Mouse (Mus musculus) 416B (cell line): Measurements from ENCODE around the gene Slit3.

ENCODE experiments used
- DNase-seq: peaks from one replicate; pipeline ENCODE4 v3.0.0; 2011; ENCODE audit warnings: low read depth

The Slit3 gene

DNA sequence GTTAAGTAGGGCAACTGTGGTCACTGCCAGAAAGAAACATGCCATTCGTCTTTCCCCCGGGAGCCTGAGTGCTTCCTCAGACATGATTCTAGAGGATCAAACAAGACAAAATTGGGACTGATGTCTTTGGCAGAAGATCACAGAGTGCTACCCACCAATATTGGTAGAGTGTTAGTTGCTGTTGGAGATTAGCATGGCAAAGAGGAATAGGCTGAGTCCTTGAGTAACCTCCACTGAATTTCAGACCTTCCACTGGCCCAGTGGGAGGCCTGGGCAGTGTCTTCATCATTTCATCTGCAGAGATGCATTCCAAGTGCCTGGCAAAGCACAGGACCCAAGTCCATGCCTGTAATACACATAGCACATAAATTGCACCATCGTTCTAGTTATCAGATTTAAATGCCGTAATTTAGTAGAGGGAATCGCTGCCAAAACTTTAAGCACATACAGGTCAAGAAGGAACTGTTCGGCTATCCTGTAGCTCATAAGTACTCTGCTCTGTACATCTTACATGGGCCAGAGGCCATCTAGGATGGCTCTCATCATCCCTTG, 77.6 kb downstream of the Slit3 start:
- DNase-seq, result no peak

DNA sequence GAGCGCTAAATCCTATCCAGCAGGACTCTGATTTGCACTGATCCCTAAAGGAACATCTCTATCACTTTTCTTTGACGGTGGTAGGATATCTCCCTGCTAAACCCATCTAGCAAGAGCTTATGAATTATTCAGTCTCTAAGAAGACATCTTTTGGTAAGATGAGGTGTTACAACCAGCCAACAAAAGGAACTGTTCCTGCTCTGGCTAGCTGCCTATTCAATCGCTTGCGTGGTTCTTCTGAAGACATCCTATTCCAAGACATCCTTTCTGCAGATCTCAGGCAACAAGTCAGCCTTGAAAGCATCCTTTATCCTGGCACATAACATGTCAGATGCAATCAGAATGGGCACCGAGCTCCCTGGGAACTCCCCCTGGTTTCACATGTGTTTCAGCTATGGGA, 81.3 kb downstream of the Slit3 start:
- DNase-seq, result no peak

DNA sequence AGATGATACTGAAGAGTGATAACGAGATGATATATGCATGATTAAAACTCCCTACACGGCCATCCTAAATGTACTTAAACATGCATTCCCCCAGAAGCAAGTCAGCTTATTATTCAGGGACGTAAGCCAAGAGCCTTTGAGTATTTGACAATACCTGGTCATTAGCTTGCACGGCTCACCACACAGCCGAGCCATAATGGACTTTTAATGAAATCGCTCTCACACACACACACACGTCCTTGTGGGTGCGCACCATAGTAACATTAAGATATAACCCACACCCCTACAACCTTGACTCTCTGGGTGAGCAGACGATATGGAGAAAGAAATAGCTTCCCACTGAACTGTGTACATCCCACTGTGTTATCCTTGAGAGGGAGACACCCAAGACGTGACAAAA, 82.6 kb downstream of the Slit3 start:
- no peak for DNase-seq

- no peak for DNase-seq
Observed at GRCm38 (mm10) chr11:35204084-35204483, 83.1 kb downstream of the Slit3 start.

DNA sequence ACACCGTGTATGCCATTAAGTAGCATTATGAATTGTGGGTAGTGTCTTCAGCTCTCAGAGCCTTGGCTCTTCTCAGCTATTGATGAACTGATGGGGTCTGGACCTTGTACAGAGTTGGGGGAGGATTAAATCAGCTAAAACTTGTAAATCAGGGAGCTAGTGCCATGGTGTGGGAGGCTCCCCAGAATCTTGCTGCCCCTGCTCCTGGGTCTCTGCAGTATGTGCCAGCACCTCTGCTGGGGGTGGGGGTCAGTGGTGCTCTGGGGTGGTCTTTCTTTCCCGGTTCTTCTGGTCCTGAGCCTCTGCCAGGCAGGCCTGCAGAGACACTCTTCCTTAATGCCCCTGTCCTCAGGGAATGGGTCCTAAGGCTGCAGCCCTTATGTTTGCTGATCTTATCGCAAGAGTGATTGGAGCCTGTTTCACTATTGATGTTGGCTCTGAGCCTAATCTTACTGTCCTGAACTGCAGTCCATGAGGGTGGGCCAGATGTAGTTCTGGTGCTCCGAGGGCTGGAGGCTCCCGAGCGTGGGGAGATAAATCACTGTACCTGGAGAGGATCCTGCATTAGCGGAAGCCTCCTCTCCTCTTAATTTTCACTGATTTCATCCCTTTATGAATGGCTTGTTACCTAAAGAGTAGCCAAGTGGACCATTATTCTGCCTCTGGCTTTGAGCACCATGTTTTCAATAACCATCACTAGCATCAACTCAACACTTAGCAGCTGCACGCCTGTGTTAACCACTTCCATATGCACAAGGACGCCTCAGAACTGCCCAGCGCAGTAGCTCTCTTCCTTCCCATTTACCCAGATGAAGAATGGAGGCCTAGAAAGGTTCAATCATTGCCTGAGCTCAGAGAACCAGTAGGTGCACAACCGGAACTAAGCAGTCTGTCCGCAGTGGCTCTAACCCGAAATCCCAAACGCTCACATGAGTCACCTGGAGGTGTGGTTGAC, 90.0 kb downstream of the Slit3 start:
- no peak for DNase-seq

DNA sequence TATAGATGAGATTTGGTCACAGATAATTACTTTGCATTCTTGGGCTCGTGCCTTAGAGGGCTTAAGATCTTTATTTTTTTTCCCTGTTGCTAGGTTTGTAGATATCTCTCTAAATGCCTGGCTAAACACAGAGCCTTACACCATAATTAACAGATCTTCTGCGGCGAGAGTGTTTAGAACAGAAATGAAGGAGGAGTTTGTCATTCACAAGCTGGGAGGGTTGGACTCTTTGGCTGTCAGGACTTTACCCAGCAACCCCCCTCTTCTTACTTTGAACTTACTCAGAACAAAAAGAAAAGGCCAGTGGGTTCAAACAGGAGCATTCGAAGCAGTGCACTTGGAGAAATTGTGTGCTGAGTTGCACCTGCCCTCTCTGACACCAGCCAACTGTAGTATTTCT, 103.0 kb downstream of the Slit3 start:
- no peak for DNase-seq

GRCm38 (mm10) chr11:35231361-35232090, 110.5 kb downstream of the Slit3 start:
- DNase-seq, result no peak

GRCm38 (mm10) chr11:35232321-35232720, 111.3 kb downstream of the Slit3 start:
- DNase-seq, result no peak

DNA sequence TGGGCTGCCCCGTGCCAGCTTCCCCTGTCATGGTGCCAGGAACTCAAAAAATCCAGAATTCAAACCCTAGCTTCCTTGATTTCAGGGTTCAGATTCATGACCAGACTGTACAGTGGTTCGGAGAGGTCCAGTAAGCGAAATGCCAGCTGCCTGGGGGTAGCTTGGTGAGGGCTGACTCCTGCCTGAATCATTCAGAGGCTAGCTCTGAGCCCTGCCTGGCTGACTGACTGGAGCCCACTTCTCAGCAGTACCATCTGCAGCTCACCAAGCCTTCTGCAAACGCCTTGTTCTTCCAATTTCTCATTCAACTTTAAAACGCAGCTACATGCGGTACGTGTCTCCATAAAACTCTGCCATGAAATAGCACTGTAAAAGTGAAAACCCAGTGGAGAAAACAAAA, 120.4 kb downstream of the Slit3 start:
- DNase-seq, result no peak

DNA sequence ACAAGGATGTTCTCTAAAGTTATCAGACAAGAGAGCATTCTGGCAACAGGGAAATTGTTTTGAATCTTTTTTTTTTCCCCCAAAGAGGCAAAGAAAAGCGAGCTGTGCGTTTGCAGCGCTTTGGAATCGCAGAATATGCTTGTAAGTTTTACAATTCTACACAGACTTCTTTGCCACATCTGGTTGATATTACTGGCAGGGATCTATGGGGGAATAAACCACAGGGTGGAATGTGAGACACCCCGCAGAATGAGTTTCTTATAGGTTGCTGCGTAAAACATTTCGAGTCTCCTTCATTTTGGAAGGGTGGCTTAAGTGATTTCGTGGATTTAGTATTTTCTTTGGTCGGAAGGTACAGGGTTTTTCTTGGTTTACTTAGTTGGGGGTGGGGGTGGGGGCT, 122.6 kb downstream of the Slit3 start:
- DNase-seq, result no peak

- DNase-seq, result no peak
Observed at GRCm38 (mm10) chr11:35244526-35244925, 123.5 kb downstream of the Slit3 start.

DNA sequence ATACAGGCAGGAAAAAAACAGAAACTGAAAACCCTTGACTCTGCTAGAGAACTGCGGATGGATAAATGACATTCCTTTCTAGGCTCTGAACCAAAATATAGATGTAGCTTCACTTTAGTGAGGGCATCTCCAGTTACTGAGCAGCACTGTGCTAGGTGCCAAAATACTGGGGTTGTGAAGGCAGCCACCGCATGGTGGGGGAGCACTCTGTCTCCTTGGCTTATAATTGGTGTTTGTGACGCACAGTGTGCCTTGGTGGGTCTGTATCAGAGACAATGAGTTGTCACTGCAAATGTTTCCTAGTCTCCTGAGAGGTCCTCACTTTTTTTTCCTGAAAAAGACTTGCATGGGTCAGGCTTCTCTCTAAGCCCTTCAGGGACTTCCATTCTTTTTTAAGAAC, 125.6 kb downstream of the Slit3 start:
- DNase-seq, result no peak

DNA sequence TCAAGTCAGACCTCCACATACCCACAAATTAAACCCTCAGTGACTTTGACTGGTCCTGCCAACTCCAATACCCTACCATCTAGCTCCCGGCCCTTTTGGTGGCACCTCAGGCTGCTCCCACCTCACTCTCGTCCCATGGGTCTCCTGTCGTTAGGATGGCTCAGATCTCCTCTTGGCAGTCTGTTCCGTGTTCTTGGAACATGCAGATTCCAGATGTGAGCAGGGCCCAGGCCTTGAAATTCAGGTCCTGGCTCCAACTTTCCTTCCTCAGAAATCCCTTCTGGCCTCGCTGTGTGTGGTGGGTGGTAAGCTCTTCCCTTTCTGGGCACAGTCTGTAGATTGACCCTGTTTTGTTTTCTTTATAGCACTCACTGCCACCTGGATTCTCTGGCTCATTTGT, 127.1 kb downstream of the Slit3 start:
- no peak for DNase-seq

DNA sequence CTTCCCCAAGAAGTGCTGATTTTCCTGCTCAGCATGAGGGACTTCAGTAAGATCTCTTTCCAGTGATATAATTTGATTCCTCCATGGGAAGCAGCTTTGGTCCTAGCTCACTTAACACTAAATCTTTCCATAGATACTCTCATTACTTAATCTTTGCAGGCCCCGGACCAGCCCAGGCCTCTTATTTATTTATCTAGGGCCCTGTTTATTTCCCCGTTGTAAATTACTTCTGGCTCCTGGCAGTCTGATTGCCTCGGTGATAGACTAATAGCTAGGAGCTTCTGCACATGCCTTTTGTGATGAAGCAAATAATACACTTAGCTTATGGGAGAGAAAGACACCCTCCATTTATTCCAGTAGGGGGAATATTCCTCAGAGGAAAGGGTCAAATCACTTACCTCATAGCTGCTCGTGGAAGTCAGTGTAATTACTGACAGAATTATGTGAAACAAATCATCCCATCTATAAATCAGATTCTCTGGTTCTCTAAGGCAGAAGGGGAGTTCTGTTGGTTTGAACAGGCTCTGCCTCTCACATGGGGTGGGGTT, 129.9 kb downstream of the Slit3 start:
- DNase-seq, result no peak

DNA sequence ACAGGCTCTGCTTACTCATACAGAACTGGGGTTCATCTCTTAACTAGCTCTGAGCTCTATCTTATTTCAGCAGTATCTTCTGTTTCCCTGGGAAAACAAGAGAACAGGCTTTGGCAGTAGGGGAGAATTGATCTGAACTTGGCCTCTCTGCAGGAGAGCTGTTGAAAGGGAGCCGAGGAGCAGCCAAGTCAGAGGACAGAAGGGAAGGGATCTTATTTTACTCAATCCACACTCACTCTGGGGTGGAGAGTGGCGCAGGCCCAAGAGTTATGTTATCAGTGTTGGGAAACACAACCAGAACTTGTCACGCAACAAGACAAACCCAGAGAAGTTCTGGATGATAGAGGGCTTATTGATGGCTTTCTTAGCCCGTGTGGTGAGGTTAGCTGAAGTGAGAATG, 130.9 kb downstream of the Slit3 start:
- DNase-seq, result no peak

DNA sequence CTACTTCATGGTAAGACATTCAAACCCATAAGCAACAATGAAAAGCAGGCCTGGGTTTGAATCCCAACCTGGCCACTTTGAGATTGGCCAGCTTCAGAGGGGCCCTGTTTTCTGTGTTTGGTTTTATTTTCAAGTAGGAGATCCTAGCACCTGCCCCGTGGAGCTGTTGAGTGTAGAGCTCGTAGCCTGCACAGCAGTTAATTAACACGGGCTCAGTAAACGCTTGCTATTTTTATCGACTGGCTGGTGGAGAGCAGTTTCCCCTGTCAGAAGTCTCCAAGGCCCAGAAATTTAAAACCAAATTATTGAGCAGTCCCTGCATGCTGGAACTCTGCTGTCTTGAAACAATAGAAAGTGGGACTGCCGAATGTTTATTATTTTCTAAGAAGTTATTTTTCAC, 136.3 kb downstream of the Slit3 start:
- DNase-seq, result no peak

DNA sequence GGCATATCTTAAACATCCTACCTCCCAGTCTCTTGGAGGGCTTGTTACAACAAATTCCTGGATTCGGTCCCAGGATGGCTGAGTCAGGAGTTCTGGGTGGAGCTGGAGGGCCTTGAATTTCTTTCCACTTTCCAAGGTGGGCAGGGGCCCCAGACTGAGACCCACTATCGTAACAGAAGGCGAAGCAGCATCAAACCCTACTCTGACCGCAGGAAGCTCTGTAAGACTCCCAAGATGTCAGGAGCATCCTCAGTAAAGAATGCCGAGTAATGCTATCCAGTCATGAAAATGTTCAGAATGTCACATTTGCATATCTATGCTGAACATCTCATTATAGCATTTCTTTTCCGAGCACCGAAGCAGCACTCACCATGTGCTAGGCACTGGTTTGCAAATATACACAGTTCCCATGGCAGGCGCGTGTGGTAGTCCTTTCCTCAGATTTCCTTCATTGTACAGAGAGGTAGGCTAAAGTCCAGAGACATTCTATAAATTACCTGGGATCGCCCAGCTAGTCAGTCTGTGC, 140.6 kb downstream of the Slit3 start:
- DNase-seq, result no peak

DNA sequence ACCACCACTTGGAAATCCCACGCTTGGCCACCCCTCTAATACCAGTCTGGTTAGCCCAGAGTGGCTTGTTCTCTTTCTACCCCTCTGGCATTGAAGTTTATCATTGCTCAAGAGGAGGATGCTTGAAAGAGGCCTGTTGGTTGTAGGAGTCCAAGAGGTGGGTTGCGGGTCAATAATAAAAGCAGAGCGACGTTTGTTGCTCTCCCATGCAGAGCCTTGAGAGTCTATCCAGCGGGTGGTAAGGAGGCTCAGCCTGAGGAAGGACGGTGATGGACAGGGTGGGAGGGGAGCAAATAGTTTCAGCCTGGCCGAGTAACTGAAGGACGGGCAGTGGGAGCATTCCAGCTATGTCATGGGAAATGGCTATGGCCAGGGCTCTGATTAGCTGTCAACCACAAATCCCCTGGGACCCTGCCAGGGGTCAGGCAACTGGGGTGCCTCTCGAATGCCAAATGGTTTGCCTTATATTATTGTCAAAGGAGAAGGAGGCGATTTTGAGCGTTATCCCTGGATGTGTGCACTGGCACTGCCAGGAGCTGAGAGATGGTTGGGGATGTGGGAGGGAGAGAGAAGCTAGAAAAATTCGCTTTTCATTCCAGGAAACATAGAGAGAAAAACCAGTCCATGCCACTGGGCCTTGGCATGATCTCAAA, 141.4 kb downstream of the Slit3 start:
- DNase-seq, result no peak

DNA sequence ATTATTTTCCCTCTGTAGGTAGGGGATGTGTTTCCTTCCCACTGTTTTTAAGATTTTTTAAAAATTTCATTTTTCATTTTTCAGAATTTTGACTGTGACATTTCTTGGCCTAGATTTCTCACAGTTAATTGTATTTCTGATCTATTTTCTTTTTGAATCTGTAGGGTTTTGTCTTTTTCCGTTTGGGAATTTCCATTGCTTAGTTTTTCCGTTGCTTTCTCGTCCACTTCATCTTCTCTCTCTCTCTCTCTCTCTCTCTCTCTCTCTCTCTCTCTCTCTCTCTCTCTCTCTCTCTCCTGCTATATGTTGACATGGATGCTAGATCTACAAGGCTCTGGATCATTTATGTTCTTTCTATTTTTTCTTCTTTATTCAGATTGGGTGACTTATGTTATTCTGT, 143.7 kb downstream of the Slit3 start:
- DNase-seq, result no peak

DNA sequence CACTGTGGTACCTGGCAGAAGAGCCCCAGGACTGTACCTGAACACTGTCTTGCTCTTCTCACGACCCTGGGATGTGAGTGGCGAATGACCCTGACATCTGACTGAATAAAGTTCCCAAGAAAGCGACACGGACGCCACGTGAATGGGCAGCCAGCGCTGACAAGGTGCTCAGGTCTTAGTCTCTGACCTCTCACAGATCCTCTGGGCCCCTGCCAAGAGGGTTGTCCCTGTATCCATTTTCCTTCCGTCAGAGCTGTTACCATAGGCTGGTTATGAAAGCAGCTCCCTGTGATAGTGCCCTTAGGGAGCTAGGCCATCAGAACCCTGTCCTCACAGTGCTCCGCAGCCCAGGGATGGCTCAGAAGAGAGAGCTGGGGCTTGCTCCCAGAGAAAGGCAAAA, 149.4 kb downstream of the Slit3 start:
- DNase-seq, result no peak

DNA sequence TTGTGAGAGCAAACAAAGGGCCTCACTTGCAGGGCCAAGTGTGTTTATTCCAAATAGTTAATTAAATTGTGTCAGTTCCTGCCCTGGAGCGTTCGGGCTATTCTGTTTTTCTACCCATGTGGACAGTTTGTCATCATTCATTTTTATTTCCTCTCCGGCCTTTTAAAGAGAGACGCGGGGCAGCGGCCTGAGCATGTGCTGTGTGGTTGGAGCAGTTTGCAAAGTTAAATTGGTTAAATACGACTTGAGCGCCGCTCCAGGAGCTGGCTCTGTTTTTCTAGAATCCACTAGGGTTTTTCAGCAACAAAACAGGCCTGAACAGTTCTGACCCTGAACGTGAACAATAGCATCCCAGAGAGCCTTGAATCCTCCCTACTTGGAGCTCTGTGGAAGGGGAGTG, 152.4 kb downstream of the Slit3 start:
- no peak for DNase-seq

- no peak for DNase-seq
Observed at GRCm38 (mm10) chr11:35274036-35274435, 153.0 kb downstream of the Slit3 start.
